Mouse (Mus musculus): ENCODE results near the gene Pigyl. TPM values are rescaled to one million over a fixed set of nuclear protein-coding genes. Genes with fewer than 3 reads are reported as not detected.
A peak's percentile ranks its signal among the peaks of the same experiment; 100 is the strongest.
"Not testable (repeated sequence)": the region's sequence is repeated elsewhere in the genome, so short reads cannot be mapped to it uniquely, and the experiment has no call there.

The Pigyl gene
- polyA plus RNA-seq, 1 experiment from 2014 or later: 88.2 TPM

GRCm38 (mm10) chr9:22144304-22144965 lies 12.2 kb upstream of the Pigyl start:
- WGBS: 86% methylated on average over 8 of the region's 8 CpGs
- ATAC-seq (ENCODE audit: low FRiP score): no peak

GRCm38 (mm10) chr9:22149426-22150248 lies 7.0 kb upstream of the Pigyl start:
- no peak for ATAC-seq (ENCODE audit: low FRiP score)
- H3K4me2 ChIP-seq: no peak overlapping the region
- no peak overlapping the region for H3K4me3 ChIP-seq
- no peaks in the 10 kb centered on the region for H3K4me1 ChIP-seq (replicated peaks)
- no peak overlapping the region for H3K9ac ChIP-seq
- no peaks in the 10 kb centered on the region for H3K36me3 ChIP-seq
- no peaks in the 10 kb centered on the region for H3K27me3 ChIP-seq
- H3K27ac ChIP-seq: no peak overlapping the region
- WGBS: 79% methylated on average over 20 of the region's 20 CpGs
- 0 out of 2 replicates have a peak, but pooled peaks cover 4% of the 10 kb centered on the region for H3K9me3 ChIP-seq

More at GRCm38 (mm10) chr9:22144304-22144965, 12.2 kb upstream of the Pigyl start:
- no peaks in the 10 kb centered on the region for H3K36me3 ChIP-seq
- H3K4me1 ChIP-seq (replicated peaks): no peaks in the 10 kb centered on the region
- H3K9ac ChIP-seq: no peak overlapping the region
- no peak overlapping the region for H3K4me2 ChIP-seq
- no peaks in the 10 kb centered on the region for H3K27me3 ChIP-seq
- no peak overlapping the region for H3K27ac ChIP-seq
- no peak overlapping the region for H3K4me3 ChIP-seq
- 0 out of 2 replicates have a peak, but pooled peaks cover 4% of the 10 kb centered on the region for H3K9me3 ChIP-seq

- not testable (repeated sequence) for H3K9me3 ChIP-seq; H3K9ac ChIP-seq; H3K27me3 ChIP-seq; H3K4me3 ChIP-seq; H3K36me3 ChIP-seq; ATAC-seq (ENCODE audit: low FRiP score); H3K4me2 ChIP-seq; H3K27ac ChIP-seq; H3K4me1 ChIP-seq (replicated peaks)
- 91% methylated on average over 7 of the region's 7 CpGs for WGBS
These were observed 6.4 kb upstream of the Pigyl start for GRCm38 (mm10) chr9:22150249-22150693.

GRCm38 (mm10) chr9:22150946-22151345 lies 5.7 kb upstream of the Pigyl start:
- no peak for ATAC-seq (ENCODE audit: low FRiP score)
- Histone ChIP-seq H3K27ac (no peak overlapping the region), H3K4me3 (no peak overlapping the region), H3K9me3 (0 out of 2 replicates have a peak, but pooled peaks cover 4% of the 10 kb centered on the region), H3K9ac (no peak overlapping the region), H3K4me1 (replicated peaks) (peaks cover 4% of the 10 kb centered on the region), H3K36me3 (no peaks in the 10 kb centered on the region), H3K4me2 (no peak overlapping the region), H3K27me3 (no peaks in the 10 kb centered on the region)
- WGBS: 89% methylated on average over 2 of the region's 2 CpGs

DNA sequence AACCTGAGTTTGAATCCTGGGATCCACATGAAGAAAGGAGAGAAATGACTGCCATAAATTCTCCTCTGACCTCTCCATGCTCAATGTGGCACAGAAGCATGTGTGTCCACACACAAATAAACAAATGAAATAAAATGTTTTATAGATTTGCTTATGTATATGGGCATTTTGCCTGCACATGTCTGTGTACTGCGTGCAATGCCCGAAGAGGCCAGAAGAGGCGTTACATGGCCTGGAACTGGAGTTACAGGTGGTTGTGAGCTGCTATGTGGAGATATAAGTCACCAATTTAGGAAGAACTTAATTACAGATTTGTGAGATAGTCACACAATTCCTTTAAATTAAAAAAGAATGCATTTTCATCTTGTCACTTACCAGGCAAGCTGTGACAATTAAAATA lies 2.8 kb upstream of the Pigyl start:
- H3K36me3 ChIP-seq: peaks cover 6% of the 10 kb centered on the region
- H3K9ac ChIP-seq: no peak overlapping the region
- H3K4me1 ChIP-seq (replicated peaks): peaks cover 23% of the 10 kb centered on the region
- no peaks in the 10 kb centered on the region for H3K9me3 ChIP-seq
- no peak overlapping the region for H3K4me2 ChIP-seq
- WGBS: 93% methylated on average over 3 of the region's 3 CpGs
- H3K4me3 ChIP-seq: no peak overlapping the region
- ATAC-seq (ENCODE audit: low FRiP score): no peak
- 0 out of 2 replicates have a peak, but pooled peaks cover 6% of the 10 kb centered on the region for H3K27me3 ChIP-seq
- H3K27ac ChIP-seq: no peak overlapping the region

DNA sequence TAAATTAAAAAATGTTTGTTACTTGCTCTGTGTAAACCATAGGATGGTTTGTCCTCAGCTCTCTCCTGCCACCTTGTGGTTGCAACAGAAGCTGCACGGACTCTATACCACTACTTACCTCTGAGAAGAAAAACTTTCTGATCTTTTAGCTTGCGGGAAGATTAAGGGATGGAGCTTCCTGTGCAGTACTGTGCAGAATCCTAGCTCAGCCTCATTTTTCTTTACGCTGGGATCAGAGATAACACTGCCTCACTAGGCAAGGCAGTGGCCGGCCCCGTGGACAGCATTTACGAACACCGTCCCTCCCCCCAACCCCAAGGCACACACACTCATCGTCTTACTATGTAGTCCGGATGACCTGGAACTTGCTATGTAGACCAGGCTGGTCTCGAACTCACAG lies 1.0 kb upstream of the Pigyl start:
- peak; percentile 3; the same call in 1 of the 2 replicates for ATAC-seq (ENCODE audit: low FRiP score)
- 24% methylated on average over 10 of the region's 10 CpGs for WGBS
- H3K4me3 ChIP-seq: 0 out of 2 replicates have a peak overlapping the region, but pooled peaks have one; percentile 63
- peaks cover 6% of the 10 kb centered on the region for H3K36me3 ChIP-seq
- H3K9ac ChIP-seq: no peak overlapping the region; the same call in 1 of the 2 replicates
- H3K9me3 ChIP-seq: no peaks in the 10 kb centered on the region
- 0 out of 2 replicates have a peak, but pooled peaks cover 6% of the 10 kb centered on the region for H3K27me3 ChIP-seq
- H3K4me2 ChIP-seq: peak overlapping the region; percentile 53; the same call in 1 of the 2 replicates
- H3K4me1 ChIP-seq (replicated peaks): peaks cover 23% of the 10 kb centered on the region
- H3K27ac ChIP-seq: no peak overlapping the region

GRCm38 (mm10) chr9:22157516-22158265 lies 1.0 kb downstream of the Pigyl start:
- H3K4me2 ChIP-seq: peak overlapping the region; percentile 66
- WGBS: 66% methylated on average over 34 of the region's 34 CpGs
- peak overlapping the region; percentile 94; the same call in 1 of the 2 replicates for H3K27ac ChIP-seq
- H3K36me3 ChIP-seq: peaks cover 6% of the 10 kb centered on the region
- H3K9ac ChIP-seq: peak overlapping the region; percentile 89
- no peak for ATAC-seq (ENCODE audit: low FRiP score)
- peaks cover 23% of the 10 kb centered on the region for H3K4me1 ChIP-seq (replicated peaks)
- H3K4me3 ChIP-seq: peak overlapping the region; percentile 63
- 0 out of 2 replicates have a peak, but pooled peaks cover 8% of the 10 kb centered on the region for H3K27me3 ChIP-seq
- no peaks in the 10 kb centered on the region for H3K9me3 ChIP-seq

- H3K4me1 ChIP-seq (replicated peaks): peaks cover 24% of the 10 kb centered on the region
- ATAC-seq (ENCODE audit: low FRiP score): no peak
- 39% methylated on average over 6 of the region's 6 CpGs for whole genome bisulfite sequencing
These were observed 4.7 kb downstream of the Pigyl start for GRCm38 (mm10) chr9:22161299-22161698.

GRCm38 (mm10) chr9:22162305-22162704 lies 5.7 kb downstream of the Pigyl start:
- WGBS: 86% methylated on average over 9 of the region's 9 CpGs
- Histone ChIP-seq H3K27ac (no peak overlapping the region), H3K4me3 (no peak overlapping the region), H3K9me3 (no peaks in the 10 kb centered on the region), H3K4me2 (no peak overlapping the region), H3K4me1 (replicated peaks) (peaks cover 21% of the 10 kb centered on the region), H3K27me3 (peaks cover 21% of the 10 kb centered on the region; the same call in 1 of the 2 replicates), H3K36me3 (peaks cover 6% of the 10 kb centered on the region), H3K9ac (peak overlapping the region; percentile 29; the same call in 1 of the 2 replicates)
- no peak for ATAC-seq (ENCODE audit: low FRiP score)

More at GRCm38 (mm10) chr9:22161299-22161698, 4.7 kb downstream of the Pigyl start:
- Histone ChIP-seq H3K27ac (no peak overlapping the region), H3K9ac (no peak overlapping the region), H3K36me3 (peaks cover 6% of the 10 kb centered on the region), H3K4me2 (no peak overlapping the region), H3K27me3 (peaks cover 21% of the 10 kb centered on the region; the same call in 1 of the 2 replicates), H3K9me3 (no peaks in the 10 kb centered on the region), H3K4me3 (no peak overlapping the region)

DNA sequence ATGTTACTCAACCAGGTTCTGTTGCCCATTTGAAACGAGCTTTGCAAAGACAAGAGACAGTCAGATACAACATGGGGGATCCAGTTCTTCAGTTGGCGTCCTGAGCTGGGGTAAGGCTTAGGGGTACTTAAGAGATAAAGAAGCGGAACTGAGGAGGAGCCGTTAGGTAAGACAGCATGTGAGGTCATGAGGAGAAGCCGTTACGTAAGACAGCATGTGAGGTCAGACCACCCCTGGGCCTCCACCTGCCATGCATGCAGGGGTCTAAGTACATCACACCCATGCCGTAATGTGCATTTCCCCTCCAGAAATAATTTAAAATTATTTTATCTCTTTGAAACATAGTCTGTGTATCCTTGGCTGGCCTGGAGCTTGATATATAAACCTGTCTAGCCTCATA lies 6.3 kb downstream of the Pigyl start:
- Histone ChIP-seq H3K27me3 (peaks cover 20% of the 10 kb centered on the region; the same call in 1 of the 2 replicates), H3K4me3 (no peak overlapping the region), H3K36me3 (peaks cover 6% of the 10 kb centered on the region), H3K4me1 (replicated peaks) (peaks cover 15% of the 10 kb centered on the region), H3K9ac (no peak overlapping the region), H3K4me2 (no peak overlapping the region), H3K27ac (no peak overlapping the region), H3K9me3 (no peaks in the 10 kb centered on the region)
- 91% methylated on average over 7 of the region's 7 CpGs for WGBS
- no peak for ATAC-seq (ENCODE audit: low FRiP score)

DNA sequence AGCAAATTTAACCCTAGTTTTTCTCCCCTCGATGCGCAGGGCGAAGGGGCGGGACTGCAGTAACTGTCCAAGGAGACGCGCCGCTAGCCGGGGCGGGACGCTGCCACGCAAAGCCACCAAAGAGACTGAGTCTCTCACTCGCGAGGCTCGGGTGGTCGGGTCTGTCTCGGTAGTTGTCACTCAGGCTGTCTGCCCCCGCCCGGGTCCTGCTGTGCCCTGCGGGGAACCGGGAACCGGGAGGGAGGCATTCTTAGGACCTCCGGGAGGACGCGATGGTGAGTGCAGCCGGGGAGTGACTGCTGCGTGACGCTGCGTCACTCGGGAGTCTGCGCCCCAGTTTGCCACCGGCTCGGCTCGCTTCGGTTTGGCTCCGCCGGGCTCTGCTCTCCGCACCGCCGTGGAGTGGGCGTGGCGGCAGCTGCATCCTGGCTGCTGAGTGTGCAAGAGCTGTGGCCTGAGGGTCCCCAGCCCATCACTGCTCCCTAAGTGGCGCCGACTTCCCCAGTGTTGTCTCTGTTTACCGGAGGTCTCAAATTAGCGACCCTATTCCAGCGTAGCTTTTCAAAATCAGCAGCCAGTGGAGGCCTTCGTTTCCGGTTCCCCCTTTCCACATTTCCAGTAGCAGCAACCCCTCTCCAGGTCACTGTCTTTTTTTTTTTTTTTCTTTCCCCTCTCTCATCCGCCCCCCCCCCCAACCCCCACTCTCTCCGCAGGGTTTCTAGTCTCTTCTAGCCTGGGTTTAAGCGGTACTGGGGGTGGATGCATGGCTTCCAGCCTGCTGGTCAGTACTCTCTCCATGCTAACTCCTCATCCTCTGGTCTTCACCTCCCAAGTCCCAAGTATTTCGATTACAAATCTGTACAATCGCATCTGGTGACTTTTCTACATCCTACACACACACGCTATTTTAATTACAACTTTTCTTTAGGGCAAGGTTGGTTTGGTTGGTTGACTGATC lies 8.3 kb downstream of the Pigyl start:
- peak overlapping the region; percentile 63 for H3K4me3 ChIP-seq
- peak; percentile 89 for ATAC-seq (ENCODE audit: low FRiP score)
- peak overlapping the region; percentile 89 for H3K27ac ChIP-seq
- no peaks in the 10 kb centered on the region for H3K9me3 ChIP-seq
- peak overlapping the region; percentile 79 for H3K9ac ChIP-seq
- H3K36me3 ChIP-seq: no peaks in the 10 kb centered on the region
- H3K27me3 ChIP-seq: peaks cover 15% of the 10 kb centered on the region; the same call in 1 of the 2 replicates
- peak overlapping the region; percentile 82 for H3K4me2 ChIP-seq
- peaks cover 8% of the 10 kb centered on the region; the same call in 1 of the 2 replicates for H3K4me1 ChIP-seq (replicated peaks)
- 2% methylated on average over 53 of the region's 54 CpGs for WGBS
